Mouse (Mus musculus): Measurements from ENCODE around the gene Garnl3. TPM values are rescaled to one million over a fixed set of nuclear protein-coding genes. Genes with fewer than 3 reads are reported as not detected.
A peak's percentile ranks its signal among the peaks of the same experiment; 100 is the strongest.

Garnl3 gene
- total and polyA plus RNA-seq, 3 experiments = 2.3 to 3.8 (median 3.6) TPM

GRCm38 (mm10) chr2:33089356-33090032, 42.0 kb downstream of the Garnl3 start:
- Histone ChIP-seq H3K36me3 (ENCODE audit: control insufficient read depth, insufficient read depth, low read length) (no peaks in the 10 kb centered on the region), H3K79me2 (replicated peaks; ENCODE audit: control insufficient read depth, insufficient read depth, low read length) (no peaks in the 10 kb centered on the region), H3K9ac (ENCODE audit: low read depth, low read length) (no peak overlapping the region), H3K27me3 (ENCODE audit: control insufficient read depth, insufficient read depth, low read length) (no peaks in the 10 kb centered on the region), H3K4me3 (no peak overlapping the region), H3K4me1 (ENCODE audit: control insufficient read depth, insufficient read depth, low read length) (peaks cover 1% of the 10 kb centered on the region; the same call in 1 of the 2 replicates), H3K27ac (no peak overlapping the region)
- TF ChIP-seq EP300 (IDR thresholded peaks at IDR 0.05; ENCODE audit: insufficient read depth, low read depth, low read length) (no peak), CTCF (IDR thresholded peaks at IDR 0.05) (no peak), POLR2A (IDR thresholded peaks at IDR 0.05; ENCODE audit: insufficient read depth, low read depth, low read length) (no peak)
- WGBS = 84% methylated on average over 5 of the region's 5 CpGs
- DNase-seq = no peak
- intact Hi-C loops (cut with DNase I) = no loop called here

GRCm38 (mm10) chr2:33086671-33087363, 44.6 kb downstream of the Garnl3 start:
- Histone ChIP-seq H3K27ac (no peak overlapping the region), H3K9ac (ENCODE audit: low read depth, low read length) (no peak overlapping the region), H3K79me2 (replicated peaks; ENCODE audit: control insufficient read depth, insufficient read depth, low read length) (no peaks in the 10 kb centered on the region), H3K36me3 (ENCODE audit: control insufficient read depth, insufficient read depth, low read length) (no peaks in the 10 kb centered on the region), H3K4me3 (no peak overlapping the region), H3K27me3 (ENCODE audit: control insufficient read depth, insufficient read depth, low read length) (no peaks in the 10 kb centered on the region), H3K4me1 (ENCODE audit: control insufficient read depth, insufficient read depth, low read length) (peaks cover 1% of the 10 kb centered on the region; the same call in 1 of the 2 replicates)
- DNase-seq = no peak
- TF ChIP-seq POLR2A (IDR thresholded peaks at IDR 0.05; ENCODE audit: insufficient read depth, low read depth, low read length) (no peak), EP300 (IDR thresholded peaks at IDR 0.05; ENCODE audit: insufficient read depth, low read depth, low read length) (no peak), CTCF (IDR thresholded peaks at IDR 0.05) (no peak)
- intact Hi-C loops (cut with DNase I) = no loop called here
- 81% methylated on average over 7 of the region's 7 CpGs for WGBS

DNA sequence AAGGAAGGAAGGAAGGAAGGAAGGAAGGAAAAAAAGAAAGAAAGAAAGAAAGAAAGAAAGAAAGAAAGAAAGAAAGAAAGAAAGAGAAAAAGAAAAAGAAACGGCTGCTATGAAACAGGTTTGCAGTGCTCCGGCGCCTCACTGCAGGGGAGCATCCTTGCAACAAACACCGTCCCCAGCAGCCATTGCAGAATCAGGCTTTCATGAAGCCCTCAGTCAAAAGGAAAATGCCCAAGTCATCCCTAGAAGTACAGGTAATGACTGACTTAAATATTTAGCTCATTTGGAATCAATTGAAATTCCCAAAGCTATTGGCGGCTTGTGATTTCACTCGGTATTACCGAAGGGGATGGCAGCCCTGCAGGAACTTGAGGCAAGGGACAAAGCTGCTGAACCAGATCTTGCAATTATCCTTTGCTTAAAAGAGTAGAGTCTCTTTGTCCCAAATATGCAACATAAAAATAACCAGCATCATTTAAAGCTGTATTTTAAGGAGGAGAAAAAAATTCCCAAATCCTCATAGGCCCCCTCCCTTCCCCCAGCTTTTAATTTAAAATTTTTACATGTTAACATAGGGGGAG, 45.3 kb downstream of the Garnl3 start:
- H3K27me3 ChIP-seq (ENCODE audit: control insufficient read depth, insufficient read depth, low read length) = no peaks in the 10 kb centered on the region
- no peaks in the 10 kb centered on the region for H3K79me2 ChIP-seq (replicated peaks; ENCODE audit: control insufficient read depth, insufficient read depth, low read length)
- TF ChIP-seq POLR2A (IDR thresholded peaks at IDR 0.05; ENCODE audit: insufficient read depth, low read depth, low read length) = no peak
- TF ChIP-seq EP300 (IDR thresholded peaks at IDR 0.05; ENCODE audit: insufficient read depth, low read depth, low read length) = no peak
- no peak for TF ChIP-seq CTCF (IDR thresholded peaks at IDR 0.05)
- H3K4me1 ChIP-seq (ENCODE audit: control insufficient read depth, insufficient read depth, low read length) = peaks cover 1% of the 10 kb centered on the region; the same call in 1 of the 2 replicates
- DNase-seq = no peak
- no peaks in the 10 kb centered on the region for H3K36me3 ChIP-seq (ENCODE audit: control insufficient read depth, insufficient read depth, low read length)
- WGBS = 78% methylated on average over 7 of the region's 7 CpGs
- H3K9ac ChIP-seq (ENCODE audit: low read depth, low read length) = no peak overlapping the region
- intact Hi-C loops (cut with DNase I) = no loop called here
- no peak overlapping the region for H3K27ac ChIP-seq
- H3K4me3 ChIP-seq = no peak overlapping the region

DNA sequence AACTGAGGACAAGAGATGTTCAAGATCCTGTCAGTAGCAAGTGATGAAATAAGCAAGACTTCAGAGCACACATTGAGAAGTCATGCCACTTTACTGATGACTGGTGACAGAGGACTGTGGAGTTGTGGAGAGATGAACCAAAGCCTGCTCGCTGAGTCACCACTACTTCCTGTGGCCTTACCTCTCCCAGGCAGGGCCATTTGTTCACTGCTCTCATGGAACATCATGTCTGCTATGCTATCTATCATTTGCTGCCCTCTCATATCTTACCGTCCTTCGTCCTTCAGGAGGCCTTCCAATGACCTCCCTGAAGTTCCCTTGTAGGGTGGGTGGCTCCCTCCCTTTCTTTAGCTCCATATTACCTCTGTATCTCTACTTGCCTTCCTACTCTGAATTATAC, 47.2 kb downstream of the Garnl3 start:
- Histone ChIP-seq H3K4me3 (no peak overlapping the region), H3K4me1 (ENCODE audit: control insufficient read depth, insufficient read depth, low read length) (no peaks in the 10 kb centered on the region), H3K36me3 (ENCODE audit: control insufficient read depth, insufficient read depth, low read length) (no peaks in the 10 kb centered on the region), H3K27me3 (ENCODE audit: control insufficient read depth, insufficient read depth, low read length) (no peaks in the 10 kb centered on the region), H3K79me2 (replicated peaks; ENCODE audit: control insufficient read depth, insufficient read depth, low read length) (no peaks in the 10 kb centered on the region), H3K9ac (ENCODE audit: low read depth, low read length) (no peak overlapping the region), H3K27ac (no peak overlapping the region)
- TF ChIP-seq CTCF (IDR thresholded peaks at IDR 0.05) = no peak
- no peak for TF ChIP-seq POLR2A (IDR thresholded peaks at IDR 0.05; ENCODE audit: insufficient read depth, low read depth, low read length)
- TF ChIP-seq EP300 (IDR thresholded peaks at IDR 0.05; ENCODE audit: insufficient read depth, low read depth, low read length) = no peak
- WGBS = 64% methylated on average over 3 of the region's 3 CpGs
- intact Hi-C loops (cut with DNase I) = no loop called here
- no peak for DNase-seq

- Histone ChIP-seq H3K4me3 (no peak overlapping the region), H3K9ac (ENCODE audit: low read depth, low read length) (no peak overlapping the region), H3K79me2 (replicated peaks; ENCODE audit: control insufficient read depth, insufficient read depth, low read length) (no peaks in the 10 kb centered on the region), H3K27me3 (ENCODE audit: control insufficient read depth, insufficient read depth, low read length) (no peaks in the 10 kb centered on the region), H3K36me3 (ENCODE audit: control insufficient read depth, insufficient read depth, low read length) (no peaks in the 10 kb centered on the region), H3K4me1 (ENCODE audit: control insufficient read depth, insufficient read depth, low read length) (no peaks in the 10 kb centered on the region), H3K27ac (no peak overlapping the region)
- 57% methylated on average over 4 of the region's 4 CpGs for WGBS
- intact Hi-C loops (cut with DNase I) = no loop called here
- no peak for TF ChIP-seq CTCF (IDR thresholded peaks at IDR 0.05)
- no peak for TF ChIP-seq POLR2A (IDR thresholded peaks at IDR 0.05; ENCODE audit: insufficient read depth, low read depth, low read length)
- TF ChIP-seq EP300 (IDR thresholded peaks at IDR 0.05; ENCODE audit: insufficient read depth, low read depth, low read length) = no peak
- no peak for DNase-seq
Measured at GRCm38 (mm10) chr2:33080166-33080565, 51.3 kb downstream of the Garnl3 start.

DNA sequence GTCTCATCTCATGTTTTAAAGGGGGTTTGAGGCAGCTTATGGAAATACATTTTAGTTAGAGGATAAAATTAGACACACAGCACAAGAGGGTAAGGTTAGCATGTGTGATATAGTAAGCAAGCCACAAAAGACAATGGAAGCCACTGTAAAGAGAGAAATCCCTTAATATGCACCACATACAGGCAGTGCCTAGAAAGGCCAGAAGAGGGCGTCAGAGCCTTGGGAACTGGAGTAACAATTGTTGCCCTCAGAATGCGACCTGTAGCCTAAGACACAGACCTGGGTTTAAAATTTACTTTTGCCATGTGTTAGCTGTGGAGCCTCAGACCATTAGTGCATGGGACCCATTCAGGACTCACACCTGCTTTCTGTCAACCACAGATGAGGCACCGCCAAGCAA, 54.2 kb downstream of the Garnl3 start:
- Histone ChIP-seq H3K79me2 (replicated peaks; ENCODE audit: control insufficient read depth, insufficient read depth, low read length) (no peaks in the 10 kb centered on the region), H3K9ac (ENCODE audit: low read depth, low read length) (no peak overlapping the region), H3K4me1 (ENCODE audit: control insufficient read depth, insufficient read depth, low read length) (no peaks in the 10 kb centered on the region), H3K27me3 (ENCODE audit: control insufficient read depth, insufficient read depth, low read length) (no peaks in the 10 kb centered on the region), H3K27ac (no peak overlapping the region), H3K4me3 (no peak overlapping the region), H3K36me3 (ENCODE audit: control insufficient read depth, insufficient read depth, low read length) (no peaks in the 10 kb centered on the region)
- intact Hi-C loops (cut with DNase I) = no loop called here
- no peak for TF ChIP-seq POLR2A (IDR thresholded peaks at IDR 0.05; ENCODE audit: insufficient read depth, low read depth, low read length)
- peak; percentile 52 for TF ChIP-seq CTCF (IDR thresholded peaks at IDR 0.05)
- no peak for TF ChIP-seq EP300 (IDR thresholded peaks at IDR 0.05; ENCODE audit: insufficient read depth, low read depth, low read length)
- no peak for DNase-seq
- WGBS = 45% methylated on average over 3 of the region's 3 CpGs
